Mouse (Mus musculus) hindbrain, embryonic 11.5 days (tissue): ENCODE measurements at regions not wholly inside any gene's neighbourhood (a gene's known extent, or its start where the extent isn't known, plus 50 kb on each side); places are given as distances from the start of the nearest gene placed in this dataset.

Source experiments
- ATAC-seq: fragments of 200-750 bp; cut with Nextera tagmentation; 2 replicates; pipeline ENCODE4 v1.8.0; 2017; ENCODE audit warnings: mild to moderate bottlenecking, moderate TSS enrichment, moderate library complexity; ENCODE audit not compliant: low FRiP score
- DNase-seq: peaks from one replicate; pipeline ENCODE4 v3.0.0-alpha.2; 2015; ENCODE audit warnings: low spot score
- H3K27ac ChIP-seq: fragments of 300-500 bp; sonication (generic); 2 replicates; pipeline ENCODE4 v1.5.1; 2014; ENCODE audit warnings: mild to moderate bottlenecking, low read depth, low read length
- H3K27me3 ChIP-seq: fragments of 300-500 bp; sonication (generic); 2 replicates; pipeline ENCODE4 v1.6.1; 2014; ENCODE audit warnings: mild to moderate bottlenecking, low read length, moderate library complexity, mixed read lengths; ENCODE audit not compliant: control insufficient read depth, insufficient read depth
- H3K36me3 ChIP-seq: fragments of 300-500 bp; sonication (generic); 2 replicates; pipeline ENCODE4 v1.6.1; 2014; ENCODE audit warnings: mild to moderate bottlenecking, low read length, moderate library complexity, mixed read lengths; ENCODE audit not compliant: control insufficient read depth, insufficient read depth
- H3K4me1 ChIP-seq: fragments of 300-500 bp; sonication (generic); replicated peaks from 2 replicates; pipeline ENCODE4 v1.6.1; 2014; ENCODE audit warnings: low read length, mixed read lengths; ENCODE audit not compliant: control insufficient read depth, insufficient read depth
- H3K4me2 ChIP-seq: fragments of 300-500 bp; sonication (generic); replicated peaks from 2 replicates; pipeline ENCODE4 v1.6.1; 2014; ENCODE audit warnings: mild to moderate bottlenecking, low read depth, low read length
- H3K4me3 ChIP-seq: fragments of 300-500 bp; sonication (generic); 2 replicates; pipeline ENCODE4 v1.5.1; 2014; ENCODE audit warnings: low read depth, low read length
- H3K9ac ChIP-seq: fragments of 300-500 bp; sonication (generic); 2 replicates; pipeline ENCODE4 v1.6.1; 2014; ENCODE audit warnings: low read depth, low read length
- H3K9me3 ChIP-seq: fragments of 300-500 bp; sonication (generic); 2 replicates; pipeline ENCODE4 v1.6.1; 2016; ENCODE audit warnings: low read length; ENCODE audit not compliant: control insufficient read depth
- WGBS: fragments of 180-500 bp; shearing (Covaris S2); extraction: QIAGEN DNeasy Blood & Tissue Kit; methylation state at CpG from one replicate; pipeline ENCODE4 v1.1.7; 2014; 5-methylcytosine and 5-hydroxymethylcytosine counted together

DNA sequence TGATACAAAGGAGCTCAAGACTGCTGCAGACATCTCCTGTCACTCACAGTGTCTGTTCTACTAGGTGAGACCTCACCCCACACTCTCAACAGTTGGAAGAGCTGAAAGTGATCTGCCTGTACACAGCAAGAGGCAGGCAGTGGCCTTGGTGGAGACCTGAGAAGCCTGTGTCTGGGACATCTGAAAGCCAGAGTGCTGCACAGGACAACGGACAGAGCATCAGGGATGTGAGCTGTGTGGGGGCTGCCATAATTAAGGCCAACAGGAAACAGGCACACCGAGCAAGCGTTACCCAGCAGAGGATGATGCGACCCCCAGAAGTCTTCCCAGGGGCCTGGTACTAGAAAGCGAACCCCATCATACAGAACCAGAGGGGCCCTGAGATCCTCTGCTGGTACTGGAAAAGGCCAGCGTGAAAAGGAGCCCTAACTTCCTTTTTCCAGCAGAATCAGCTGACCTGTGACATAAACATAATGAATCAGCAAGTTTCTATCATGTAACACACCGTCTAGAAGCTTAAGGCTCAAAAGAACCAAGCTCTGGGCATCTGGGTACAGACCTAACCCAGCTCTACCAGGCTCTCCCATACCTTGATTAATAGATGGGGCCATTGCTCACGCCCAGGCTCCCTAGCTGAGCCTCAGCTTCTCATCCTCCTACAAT is 105.7 kb downstream of the Plxna1 start:
- no peaks in the 10 kb centered on the region for H3K9me3 ChIP-seq
- no peaks in the 10 kb centered on the region for H3K4me1 ChIP-seq
- H3K27me3 ChIP-seq, result no peaks in the 10 kb centered on the region
- WGBS, result 77% methylated on average over 8 of the region's 8 CpGs
- no peak for ATAC-seq
- no peak for DNase-seq
- H3K36me3 ChIP-seq, result no peaks in the 10 kb centered on the region
- no peak overlapping the region for H3K4me2 ChIP-seq
- no peak overlapping the region for H3K9ac ChIP-seq
- no peak overlapping the region for H3K4me3 ChIP-seq
- H3K27ac ChIP-seq, result no peak overlapping the region

DNA sequence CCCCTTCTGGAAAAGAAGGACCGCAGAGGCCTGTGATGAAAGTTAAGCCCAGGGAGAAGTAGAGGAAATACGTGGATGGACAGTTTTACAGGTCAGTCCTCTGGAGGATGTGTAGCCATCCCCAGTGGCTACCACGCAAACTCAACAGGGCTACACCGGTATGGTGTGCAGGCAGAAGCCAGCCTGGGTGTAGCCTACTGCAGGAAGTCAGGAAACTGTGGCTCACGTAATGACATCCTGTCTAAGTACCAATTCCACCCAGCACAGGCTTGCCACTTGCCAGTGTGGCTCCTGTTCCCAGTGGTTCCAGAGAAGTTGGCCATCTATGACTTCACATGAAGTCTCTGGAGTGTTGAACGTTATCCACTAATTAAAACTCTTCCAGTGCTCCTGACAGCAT is 105.0 kb downstream of the Plxna1 start:
- whole genome bisulfite sequencing, result 88% methylated on average over 6 of the region's 6 CpGs
- Histone ChIP-seq H3K9ac (no peak overlapping the region), H3K4me2 (no peak overlapping the region), H3K36me3 (no peaks in the 10 kb centered on the region), H3K9me3 (no peaks in the 10 kb centered on the region), H3K27ac (no peak overlapping the region), H3K4me3 (no peak overlapping the region), H3K4me1 (no peaks in the 10 kb centered on the region), H3K27me3 (no peaks in the 10 kb centered on the region)
- no peak for ATAC-seq
- DNase-seq, result no peak

DNA sequence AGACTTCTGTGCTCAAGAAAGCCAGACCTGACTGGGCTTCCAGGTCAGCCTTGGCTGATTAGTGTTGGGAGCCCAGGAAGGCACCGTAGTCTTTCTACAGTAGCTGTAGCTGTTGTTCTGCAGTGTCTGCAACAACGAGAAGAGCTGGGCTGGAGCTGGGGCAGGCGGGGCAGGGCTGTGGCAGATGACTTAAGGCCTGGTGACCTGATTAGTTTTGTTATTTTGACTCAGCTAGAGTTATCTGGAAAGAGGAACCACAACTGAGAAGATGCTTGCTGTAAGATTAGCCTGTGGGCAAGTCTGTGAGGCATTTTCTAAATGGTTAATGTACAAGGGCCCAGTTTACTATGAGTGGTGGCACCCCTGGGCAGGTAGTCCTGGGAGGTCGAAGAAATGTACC is 104.3 kb downstream of the Plxna1 start:
- Histone ChIP-seq H3K27ac (no peak overlapping the region), H3K9ac (no peak overlapping the region), H3K9me3 (no peaks in the 10 kb centered on the region), H3K27me3 (no peaks in the 10 kb centered on the region), H3K4me3 (no peak overlapping the region), H3K4me2 (no peak overlapping the region), H3K36me3 (no peaks in the 10 kb centered on the region), H3K4me1 (no peaks in the 10 kb centered on the region)
- WGBS, result 86% methylated on average over 4 of the region's 4 CpGs
- no peak for DNase-seq
- ATAC-seq, result no peak

DNA sequence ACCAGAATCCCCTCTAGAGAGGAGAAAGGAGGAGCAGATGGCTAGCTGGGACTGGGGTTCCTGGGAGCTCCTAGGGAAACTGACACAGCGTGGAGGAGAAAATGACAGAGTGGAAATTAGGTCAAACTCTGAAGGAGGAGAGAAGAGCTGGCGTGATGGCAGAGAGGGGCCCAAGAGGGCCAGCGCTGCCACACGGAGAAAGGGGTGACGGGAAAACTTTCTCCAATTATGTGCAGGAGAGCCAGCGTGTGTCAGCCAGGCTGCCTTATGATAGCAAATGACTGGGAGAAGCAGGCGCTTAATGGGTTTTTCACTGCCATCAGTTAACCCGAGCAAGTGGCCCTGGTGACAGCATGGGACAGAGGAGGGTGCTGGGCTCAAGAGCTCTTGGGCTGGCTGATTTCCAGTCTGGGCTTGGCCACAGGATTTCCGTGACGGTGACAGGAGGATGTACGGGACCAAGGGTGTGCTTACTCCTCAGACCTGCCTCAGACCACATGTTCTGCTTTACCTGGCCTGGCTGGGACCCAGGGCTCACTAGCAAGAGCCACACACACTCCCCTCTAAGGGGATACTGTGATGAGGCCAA is 102.9 kb downstream of the Plxna1 start:
- no peak overlapping the region for H3K4me2 ChIP-seq
- WGBS, result 72% methylated on average over 11 of the region's 11 CpGs
- ATAC-seq (no peak), DNase-seq (no peak)
- no peak overlapping the region for H3K4me3 ChIP-seq
- no peaks in the 10 kb centered on the region for H3K36me3 ChIP-seq
- H3K27me3 ChIP-seq, result no peaks in the 10 kb centered on the region
- H3K9me3 ChIP-seq, result no peaks in the 10 kb centered on the region
- H3K4me1 ChIP-seq, result no peaks in the 10 kb centered on the region
- H3K9ac ChIP-seq, result no peak overlapping the region
- no peak overlapping the region for H3K27ac ChIP-seq

DNA sequence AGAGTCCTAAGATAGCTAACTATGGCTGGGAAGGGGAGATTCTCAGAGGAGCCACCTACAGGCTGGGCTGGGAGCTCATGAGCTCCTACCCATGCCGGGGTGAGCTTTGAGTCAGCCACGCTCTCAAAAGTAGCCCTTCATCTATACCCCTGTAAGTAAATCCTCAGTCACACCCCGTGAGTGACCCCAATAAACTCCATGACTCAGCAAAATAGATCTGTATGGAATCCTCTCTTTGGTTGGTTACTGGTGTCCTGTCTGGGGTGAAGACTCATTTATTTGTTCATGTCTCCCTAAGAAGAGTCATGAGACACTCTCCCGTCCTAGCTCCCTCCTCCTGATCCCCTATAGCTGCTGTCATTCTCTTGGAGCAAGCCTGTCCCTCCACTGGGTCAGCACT is 99.5 kb downstream of the Plxna1 start:
- no peak overlapping the region for H3K27ac ChIP-seq
- ATAC-seq (no peak), DNase-seq (no peak)
- no peak overlapping the region for H3K4me2 ChIP-seq
- WGBS, result 80% methylated on average over 4 of the region's 4 CpGs
- no peaks in the 10 kb centered on the region for H3K9me3 ChIP-seq
- H3K27me3 ChIP-seq, result no peaks in the 10 kb centered on the region
- H3K4me3 ChIP-seq, result no peak overlapping the region
- H3K36me3 ChIP-seq, result no peaks in the 10 kb centered on the region
- no peak overlapping the region for H3K9ac ChIP-seq
- no peaks in the 10 kb centered on the region for H3K4me1 ChIP-seq

DNA sequence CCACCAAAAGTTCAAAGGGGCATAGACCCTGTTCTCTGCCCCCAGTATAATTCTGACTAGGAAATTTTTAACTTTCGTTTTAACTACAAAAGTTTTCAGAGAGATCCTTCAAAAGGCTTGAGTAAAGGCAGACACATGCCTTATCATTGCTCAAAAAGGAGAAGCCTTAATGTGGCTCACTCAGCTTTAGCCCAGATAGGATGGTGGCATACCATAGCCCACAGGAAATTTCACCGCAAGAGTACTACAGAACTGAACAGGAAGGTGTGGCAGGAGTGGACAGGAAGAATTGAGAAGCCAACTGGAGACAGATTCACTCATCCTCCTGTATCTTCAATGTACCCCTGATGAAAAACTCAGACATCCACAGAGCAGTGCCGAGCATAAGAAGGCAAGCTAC is 97.1 kb downstream of the Plxna1 start:
- no peak for ATAC-seq
- H3K9ac ChIP-seq, result no peak overlapping the region
- H3K27me3 ChIP-seq, result no peaks in the 10 kb centered on the region
- DNase-seq, result no peak
- H3K4me3 ChIP-seq, result no peak overlapping the region
- no peak overlapping the region for H3K27ac ChIP-seq
- H3K4me2 ChIP-seq, result no peak overlapping the region
- H3K4me1 ChIP-seq, result no peaks in the 10 kb centered on the region
- H3K9me3 ChIP-seq, result no peaks in the 10 kb centered on the region
- H3K36me3 ChIP-seq, result no peaks in the 10 kb centered on the region
- WGBS, result 84% methylated on average over 3 of the region's 3 CpGs
